ENCODE assay signal across 16 mouse cellular contexts in genomic region chr5:141067561-141067960, GRCm38 (mm10).
DNase-seq lines count a peak whose midpoint lies in the region; ATAC-seq and TF ChIP-seq lines count a peak whose summit lies in the region.
"Had no signal": no experiment of that assay in that cellular context is flagged by ENCODE, and none has a peak within 500 bp of the region (broad histone marks: within the 10 kb centered on the region; RNA-seq: fewer than 3 reads in every experiment).

No protein-coding gene starts in this region.

- H3K9me3 ChIP-seq in forebrain, postnatal 0 days (ENCODE audit: low read length), result no peaks in the 10 kb centered on the region
- no peaks in the 10 kb centered on the region for H3K9me3 ChIP-seq in forebrain, embryonic 14.5 days (replicated peaks; ENCODE audit: control insufficient read depth, low read length)
- no peaks in the 10 kb centered on the region for H3K9me3 ChIP-seq in lung, embryonic 14.5 days (ENCODE audit: low read depth, low read length)
- H3K9me3 ChIP-seq: hindbrain, embryonic 10.5 days; limb, embryonic 12.5 days; neural tube, embryonic 12.5 days had no signal

- H3K4me1 ChIP-seq in forebrain, postnatal 0 days (ENCODE audit: insufficient read depth), result no peaks in the 10 kb centered on the region
- no peaks in the 10 kb centered on the region for H3K4me1 ChIP-seq in forebrain, embryonic 14.5 days (ENCODE audit: control insufficient read depth, insufficient read depth, low read length)
- no peaks in the 10 kb centered on the region for H3K4me1 ChIP-seq in lung, embryonic 14.5 days (ENCODE audit: insufficient read depth)
- H3K4me1 ChIP-seq: hindbrain, embryonic 10.5 days; limb, embryonic 12.5 days; neural tube, embryonic 12.5 days had no signal

- H3K9ac ChIP-seq in forebrain, postnatal 0 days, result no peak overlapping the region
- no peak overlapping the region for H3K9ac ChIP-seq in forebrain, embryonic 14.5 days (ENCODE audit: low read length)
- H3K9ac ChIP-seq in lung, embryonic 14.5 days, result no peak overlapping the region
- H3K9ac ChIP-seq: limb, embryonic 12.5 days; neural tube, embryonic 12.5 days had no signal

- no peak overlapping the region for H3K4me2 ChIP-seq in forebrain, postnatal 0 days (ENCODE audit: low read depth)
- H3K4me2 ChIP-seq in forebrain, embryonic 14.5 days (ENCODE audit: low read length), result no peak overlapping the region
- H3K4me2 ChIP-seq in lung, embryonic 14.5 days, result no peak overlapping the region
- H3K4me2 ChIP-seq: limb, embryonic 12.5 days; neural tube, embryonic 12.5 days had no signal

- TF ChIP-seq CTCF in forebrain, postnatal 0 days (IDR thresholded peaks at IDR 0.05; ENCODE audit: low read depth), result 0 out of 2 replicates have a peak, but pooled peaks have one; percentile 14
- peak; percentile 35 for TF ChIP-seq CTCF in lung, embryonic 14.5 days (IDR thresholded peaks at IDR 0.05; ENCODE audit: low read depth)

- WGBS in forebrain, postnatal 0 days, result 85% methylated on average over 7 of the region's 7 CpGs
- 83% methylated on average over 7 of the region's 7 CpGs for WGBS in forebrain, embryonic 14.5 days
- WGBS in lung, embryonic 14.5 days, result 80% methylated on average over 7 of the region's 7 CpGs

- H3K36me3 ChIP-seq in forebrain, postnatal 0 days (ENCODE audit: insufficient read depth), result no peaks in the 10 kb centered on the region
- no peaks in the 10 kb centered on the region for H3K36me3 ChIP-seq in forebrain, embryonic 14.5 days (ENCODE audit: control insufficient read depth, insufficient read depth, low read length)
- no peaks in the 10 kb centered on the region for H3K36me3 ChIP-seq in lung, embryonic 14.5 days (ENCODE audit: insufficient read depth)
- H3K36me3 ChIP-seq: hindbrain, embryonic 10.5 days; limb, embryonic 12.5 days; neural tube, embryonic 12.5 days had no signal

- ATAC-seq in forebrain, postnatal 0 days, result no peak
- no peak for ATAC-seq in forebrain, embryonic 14.5 days
- no peak for ATAC-seq in lung, embryonic 14.5 days (ENCODE audit: insufficient read depth)
- ATAC-seq in frontal cortex, adult (ENCODE audit: low TSS enrichment), result no peak

- H3K4me3 ChIP-seq in forebrain, postnatal 0 days (ENCODE audit: low read depth, low read length), result no peak overlapping the region
- no peak overlapping the region for H3K4me3 ChIP-seq in forebrain, embryonic 14.5 days (ENCODE audit: low read depth, low read length)
- no peak overlapping the region for H3K4me3 ChIP-seq in lung, embryonic 14.5 days (ENCODE audit: low read depth, low read length)
- H3K4me3 ChIP-seq: erythroblast, embryonic 14.5 days; hindbrain, embryonic 10.5 days; limb, embryonic 12.5 days; megakaryocyte, embryonic 14.5 days; neural tube, embryonic 12.5 days had no signal

- no peak for DNase-seq in forebrain, postnatal 0 days
- no peak for DNase-seq in forebrain, embryonic 14.5 days (ENCODE audit: low spot score)
- peak; percentile 21 for DNase-seq in lung, embryonic 14.5 days
- DNase-seq in lung, adult 18-20 months, result no peak
- DNase-seq in ZHBTc4 (ENCODE audit: low read depth, low spot score), result peak; percentile 47
- DNase-seq in thymus, postnatal 14 days, result peak; percentile 52
- DNase-seq in cerebellum, adult 11 months, result no peak
- DNase-seq: adrenal gland, postnatal 14 days; cerebellum, adult 9-11 months; right cerebral cortex, postnatal 14 days had no signal

- H3K27ac ChIP-seq in forebrain, postnatal 0 days (ENCODE audit: low read depth, low read length), result no peak overlapping the region
- no peak overlapping the region for H3K27ac ChIP-seq in forebrain, embryonic 14.5 days (ENCODE audit: low read depth, low read length)
- H3K27ac ChIP-seq in lung, embryonic 14.5 days (ENCODE audit: low read depth), result no peak overlapping the region
- H3K27ac ChIP-seq: hindbrain, embryonic 10.5 days; limb, embryonic 12.5 days; neural tube, embryonic 12.5 days had no signal

- H3K27me3 ChIP-seq in forebrain, postnatal 0 days (ENCODE audit: insufficient read depth, low read length), result no peaks in the 10 kb centered on the region
- no peaks in the 10 kb centered on the region for H3K27me3 ChIP-seq in forebrain, embryonic 14.5 days (replicated peaks; ENCODE audit: control insufficient read depth, insufficient read depth, low read length)
- H3K27me3 ChIP-seq in lung, embryonic 14.5 days (ENCODE audit: insufficient read depth, low read length), result no peaks in the 10 kb centered on the region
- H3K27me3 ChIP-seq: limb, embryonic 12.5 days; megakaryocyte, embryonic 14.5 days; neural tube, embryonic 12.5 days had no signal

Comparison
In these comparisons a context has a peak if more than half of its experiments do, and no peak if none do; other contexts are left out.
1. DNase-seq: peak in lung, embryonic 14.5 days (single experiment), ZHBTc4 (single experiment) and thymus, postnatal 14 days (single experiment); none in forebrain, postnatal 0 days (single experiment), forebrain, embryonic 14.5 days (single experiment), lung, adult 18-20 months (0 of 2) and cerebellum, adult 11 months (single experiment).